Mouse (Mus musculus) liver, embryonic 15.5 days (tissue): ENCODE measurements around the gene Exd1. TPM values are rescaled to one million over a fixed set of nuclear protein-coding genes. Genes with fewer than 3 reads are reported as not detected.
A peak's percentile ranks its signal among the peaks of the same experiment; 100 is the strongest.

ENCODE experiments used
- ATAC-seq: fragments of 200-750 bp; cut with Nextera tagmentation; 2 replicates; pipeline ENCODE4 v1.8.0; 2017; ENCODE audit warnings: moderate number of reproducible peaks, mild to moderate bottlenecking, moderate library complexity; ENCODE audit not compliant: insufficient read depth
- H3K27ac ChIP-seq: fragments of 300-500 bp; sonication (generic); replicated peaks from 2 replicates; pipeline ENCODE4 v1.5.1; 2015; ENCODE audit warnings: mild to moderate bottlenecking, inconsistent platforms
- H3K27me3 ChIP-seq: fragments of 300-500 bp; sonication (generic); 2 replicates; pipeline ENCODE4 v1.6.1; 2015; ENCODE audit warnings: mild to moderate bottlenecking, inconsistent platforms
- H3K36me3 ChIP-seq: fragments of 300-500 bp; sonication (generic); replicated peaks from 2 replicates; pipeline ENCODE4 v1.6.1; 2015; ENCODE audit warnings: moderate library complexity, mild to moderate bottlenecking, inconsistent platforms
- H3K4me1 ChIP-seq: fragments of 300-500 bp; sonication (generic); replicated peaks from 2 replicates; pipeline ENCODE4 v1.6.1; 2015; ENCODE audit warnings: inconsistent platforms
- H3K4me2 ChIP-seq: fragments of 300-500 bp; sonication (generic); 2 replicates; pipeline ENCODE4 v1.6.1; 2015; ENCODE audit warnings: moderate library complexity, mild to moderate bottlenecking, inconsistent platforms
- H3K4me3 ChIP-seq: fragments of 300-500 bp; sonication (generic); replicated peaks from 2 replicates; pipeline ENCODE4 v1.5.1; 2015; ENCODE audit warnings: mild to moderate bottlenecking, inconsistent platforms
- H3K9ac ChIP-seq: fragments of 300-500 bp; sonication (generic); 2 replicates; pipeline ENCODE4 v1.6.1; 2015; ENCODE audit warnings: moderate library complexity, mild to moderate bottlenecking, inconsistent platforms
- H3K9me3 ChIP-seq: fragments of 300-500 bp; sonication (generic); replicated peaks from 2 replicates; pipeline ENCODE4 v1.6.1; 2016; ENCODE audit warnings: inconsistent platforms
- WGBS: fragments of 180-500 bp; shearing (Covaris S2); methylation state at CpG from one replicate; pipeline ENCODE4 v1.1.7; 2015; ENCODE audit warnings: mixed read lengths; ENCODE audit not compliant: insufficient replicate concordance; 5-methylcytosine and 5-hydroxymethylcytosine counted together
- polyA plus RNA-seq: library from polyadenylated mRNA; unstranded; fragments of >200 nt; fragmentation: Nextera tagmentation; extraction: Ambion mirVana; gene quantifications from 2 replicates; pipeline ENCODE4 v1.2.1, GENCODE M21; 2015

Gene Exd1
- polyA plus RNA-seq: 0.08 and 0.15 TPM in 2 replicates

DNA sequence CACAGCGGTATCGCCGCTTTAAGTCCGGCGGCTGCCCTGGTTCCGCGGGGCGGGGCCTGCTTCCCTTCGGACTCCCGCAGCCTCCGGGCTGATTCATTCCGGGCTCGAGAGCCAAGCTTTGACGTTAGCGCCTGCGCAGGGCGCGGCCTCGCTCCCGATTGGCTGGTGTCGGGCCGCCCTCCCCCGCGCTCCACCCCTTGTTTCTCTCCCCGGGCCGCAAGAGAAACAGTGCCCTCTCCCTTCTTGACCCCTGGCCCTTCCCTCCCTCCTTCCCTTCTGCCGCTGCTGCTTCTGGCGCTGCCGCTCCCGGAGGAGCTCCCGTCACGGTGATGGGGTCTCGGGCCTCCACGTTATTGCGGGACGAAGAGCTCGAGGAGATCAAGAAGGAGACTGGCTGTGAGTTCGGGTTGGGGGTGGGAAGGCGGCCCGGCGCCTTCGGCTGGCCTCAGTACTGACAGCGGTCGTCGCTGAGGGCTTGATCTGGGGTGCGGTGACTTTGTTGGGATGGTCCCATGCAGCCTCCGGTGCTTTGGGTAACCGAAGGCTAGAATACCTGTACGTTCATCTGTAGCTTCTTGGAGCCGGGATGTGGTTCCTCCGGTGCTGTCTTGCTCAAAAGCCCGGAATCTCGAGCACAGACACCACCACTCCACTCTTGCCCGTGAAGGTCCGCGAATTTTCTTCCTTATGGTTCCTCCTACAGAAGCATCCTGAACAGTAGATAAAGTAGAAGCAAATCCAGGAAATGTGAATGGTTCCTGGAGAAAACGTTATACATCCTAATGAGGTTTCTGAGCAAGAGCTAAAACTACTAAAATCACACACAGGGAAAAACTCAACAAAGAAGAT is at the start of gene Exd1, which contains the start of gene Chp1:
Gene Exd1 (minus strand): TSS at position 106 of the 849 bp plus-strand sequence.
Gene Chp1 (plus strand): TSS at position 176 of the 849 bp plus-strand sequence.
- H3K27ac ChIP-seq: peak within 1 kb of the TSS; percentile 95
- under 1% methylated on average over 56 of the region's 57 CpGs for WGBS
- H3K4me3 ChIP-seq: peak within 1 kb of the TSS; percentile 83
- no peaks in the 10 kb centered on the region for H3K36me3 ChIP-seq
- peak within 1 kb of the TSS; percentile 88 for H3K9ac ChIP-seq
- peaks cover 42% of the 10 kb centered on the region for H3K4me1 ChIP-seq
- H3K4me2 ChIP-seq: peak within 1 kb of the TSS; percentile 88
- H3K9me3 ChIP-seq: no peaks in the 10 kb centered on the region
- ATAC-seq: peak; percentile 95
- no peaks in the 10 kb centered on the region for H3K27me3 ChIP-seq

DNA sequence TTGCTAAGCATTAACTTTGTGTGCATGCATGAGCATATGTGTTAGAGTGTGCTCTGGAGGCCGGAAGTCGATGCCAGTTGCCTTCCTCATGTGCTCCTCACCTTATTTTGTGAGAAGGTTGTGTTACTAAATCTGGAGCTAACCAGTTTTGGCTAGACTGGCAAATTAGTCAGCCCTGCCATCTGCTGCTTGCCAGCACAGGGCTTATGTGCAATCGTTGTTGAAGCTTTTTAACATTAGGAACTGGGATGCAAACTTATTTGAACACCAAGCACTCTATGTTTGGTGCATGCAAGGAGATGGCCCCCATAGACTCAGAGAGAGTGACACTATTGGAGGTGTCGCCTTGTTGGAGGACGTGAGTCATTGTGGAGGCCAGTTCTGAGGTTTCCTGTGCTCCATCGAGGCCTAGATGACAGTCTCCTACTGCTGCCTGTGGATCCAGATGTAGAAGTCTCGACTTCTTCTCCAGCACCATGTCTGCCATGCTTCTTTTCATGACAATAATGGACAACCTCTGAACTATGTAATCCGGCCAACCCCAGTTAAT is 49.4 kb upstream of the Exd1 start:
- H3K27me3 ChIP-seq: no peaks in the 10 kb centered on the region
- WGBS: 60% methylated on average over 8 of the region's 8 CpGs
- H3K27ac ChIP-seq: peak overlapping the region; percentile 14; the same call in 1 of the 2 replicates
- H3K4me2 ChIP-seq: peak overlapping the region; percentile 67
- H3K36me3 ChIP-seq: peaks cover 55% of the 10 kb centered on the region
- no peak for ATAC-seq
- H3K9me3 ChIP-seq: no peaks in the 10 kb centered on the region
- H3K4me1 ChIP-seq: peaks cover 47% of the 10 kb centered on the region
- H3K9ac ChIP-seq: peak overlapping the region; percentile 13; the same call in 1 of the 2 replicates
- H3K4me3 ChIP-seq: peak overlapping the region; percentile 89; the same call in 1 of the 2 replicates

DNA sequence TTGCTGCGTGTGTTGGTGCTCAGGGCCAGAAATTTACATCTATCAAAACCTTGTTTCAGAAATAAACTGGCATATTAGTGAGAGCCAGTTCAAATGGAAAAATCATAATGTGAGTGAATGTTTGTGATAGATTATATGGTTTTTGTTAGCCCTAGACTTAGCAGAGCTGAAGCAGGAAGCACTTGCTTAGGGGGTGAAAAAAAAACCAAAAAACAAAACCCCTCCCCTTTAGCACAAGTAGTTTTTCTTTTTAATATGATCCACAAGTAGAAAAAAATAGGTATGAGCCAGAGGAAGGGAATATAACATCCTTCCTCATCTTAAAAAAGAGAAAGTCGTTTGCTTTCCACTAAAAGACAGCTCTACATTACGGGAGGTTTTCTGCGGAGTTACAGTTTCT is 47.9 kb upstream of the Exd1 start:
- H3K4me1 ChIP-seq: peaks cover 34% of the 10 kb centered on the region
- peak overlapping the region; percentile 89 for H3K4me3 ChIP-seq
- peaks cover 47% of the 10 kb centered on the region for H3K36me3 ChIP-seq
- peak overlapping the region; percentile 67 for H3K4me2 ChIP-seq
- H3K9me3 ChIP-seq: no peaks in the 10 kb centered on the region
- peak overlapping the region; percentile 97 for H3K9ac ChIP-seq
- peak overlapping the region; percentile 95 for H3K27ac ChIP-seq
- WGBS: 23% methylated on average over 4 of the region's 4 CpGs
- no peaks in the 10 kb centered on the region for H3K27me3 ChIP-seq
- no peak for ATAC-seq

DNA sequence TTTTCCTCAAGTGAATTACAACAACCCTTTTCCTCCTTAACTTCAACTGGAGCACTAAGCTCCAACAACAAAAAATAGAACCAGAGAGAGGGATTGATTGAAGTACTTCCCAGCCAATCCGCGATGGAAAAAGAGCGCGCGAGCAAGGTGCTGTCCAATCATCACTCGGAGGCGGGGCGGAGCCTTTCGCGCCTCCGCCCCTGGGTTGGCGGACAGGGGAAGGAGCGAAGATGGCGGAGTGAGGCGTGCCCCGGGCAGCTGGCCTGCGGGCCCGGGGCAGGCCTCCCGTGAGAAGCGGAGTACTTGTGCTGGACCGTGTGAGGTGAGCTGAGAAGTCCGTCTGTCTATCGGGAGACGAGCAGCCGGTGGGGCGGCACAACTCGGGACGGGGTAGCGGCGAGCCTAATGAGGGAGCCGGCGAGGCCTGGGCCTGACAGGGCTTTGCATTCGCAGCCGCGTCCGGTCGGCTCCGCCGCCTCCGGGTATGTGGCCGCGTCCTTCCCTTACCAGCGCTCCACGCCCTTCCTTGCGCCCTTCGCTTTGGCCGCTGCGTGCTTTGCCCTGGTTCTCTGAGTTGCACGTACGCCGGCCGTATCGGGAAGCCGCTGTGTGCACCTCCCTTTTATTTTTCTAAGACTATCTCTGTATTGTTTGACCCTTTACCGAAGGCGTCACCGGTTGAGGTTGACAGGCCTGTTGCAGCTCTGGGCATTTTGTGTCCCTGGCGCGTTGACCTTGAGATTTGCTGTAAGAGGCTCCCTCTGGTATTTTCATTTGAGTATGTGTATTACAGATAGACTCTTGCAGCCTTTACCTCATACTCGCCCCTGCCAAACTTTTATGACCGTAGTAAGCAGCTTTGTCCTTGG is 46.9 kb upstream of the Exd1 start:
- under 1% methylated on average over 61 of the region's 61 CpGs for WGBS

DNA sequence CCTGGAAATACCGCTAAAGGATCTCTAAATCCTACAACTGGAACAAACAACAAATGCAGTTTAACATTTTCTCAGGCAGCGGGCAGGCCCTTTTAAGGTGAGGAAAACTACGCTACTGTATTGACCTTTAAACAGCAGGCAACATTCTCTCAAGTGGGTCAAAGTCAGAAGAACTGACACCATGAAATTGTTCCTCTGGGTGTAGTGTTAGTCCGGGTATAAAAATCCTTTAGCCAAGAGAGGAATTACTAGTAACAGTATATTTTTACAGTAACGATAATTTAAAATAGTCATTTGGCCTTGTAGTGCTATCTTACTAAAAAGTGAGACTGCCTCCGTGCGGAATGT is 46.3 kb upstream of the Exd1 start:
- Histone ChIP-seq H3K9me3 (no peaks in the 10 kb centered on the region), H3K36me3 (peaks cover 32% of the 10 kb centered on the region), H3K27ac (peak overlapping the region; percentile 95), H3K4me3 (peak overlapping the region; percentile 89), H3K27me3 (no peaks in the 10 kb centered on the region), H3K4me2 (peak overlapping the region; percentile 63), H3K9ac (peak overlapping the region; percentile 97), H3K4me1 (peaks cover 34% of the 10 kb centered on the region)
- 14% methylated on average over 7 of the region's 7 CpGs for WGBS
- peak; percentile 10; the same call in 1 of the 2 replicates for ATAC-seq

More for the DNA sequence above, 46.9 kb upstream of the Exd1 start:
- Histone ChIP-seq H3K36me3 (peaks cover 39% of the 10 kb centered on the region), H3K27ac (peak overlapping the region; percentile 95), H3K4me1 (peaks cover 34% of the 10 kb centered on the region), H3K9ac (peak overlapping the region; percentile 97), H3K27me3 (no peaks in the 10 kb centered on the region), H3K9me3 (no peaks in the 10 kb centered on the region), H3K4me2 (peak overlapping the region; percentile 67), H3K4me3 (peak overlapping the region; percentile 89)
- ATAC-seq: peak; percentile 93

DNA sequence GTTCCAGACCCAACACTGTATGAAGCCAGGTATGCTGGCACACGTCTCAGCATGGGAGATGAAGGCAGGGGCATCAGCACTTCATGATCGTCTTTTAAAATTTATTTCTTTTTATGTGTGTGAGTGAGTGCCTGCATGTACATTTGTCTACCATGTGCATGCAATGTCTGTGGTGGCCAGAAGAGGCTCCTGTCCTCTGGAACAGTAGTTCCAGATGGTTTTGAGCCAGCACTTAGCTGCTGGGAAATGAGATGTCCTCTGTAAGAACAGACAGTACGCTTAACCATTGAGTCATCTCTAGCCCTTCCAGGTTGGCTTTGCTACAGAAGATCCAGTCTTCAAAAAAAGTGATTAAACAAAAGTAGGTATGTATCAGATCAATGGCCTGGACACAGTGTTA is 43.8 kb upstream of the Exd1 start:
- Histone ChIP-seq H3K4me1 (peaks cover 17% of the 10 kb centered on the region), H3K36me3 (peaks cover 17% of the 10 kb centered on the region), H3K9ac (no peak overlapping the region), H3K27ac (no peak overlapping the region), H3K9me3 (no peaks in the 10 kb centered on the region), H3K27me3 (no peaks in the 10 kb centered on the region), H3K4me2 (no peak overlapping the region), H3K4me3 (no peak overlapping the region)
- 80% methylated on average over 3 of the region's 3 CpGs for WGBS
- no peak for ATAC-seq

DNA sequence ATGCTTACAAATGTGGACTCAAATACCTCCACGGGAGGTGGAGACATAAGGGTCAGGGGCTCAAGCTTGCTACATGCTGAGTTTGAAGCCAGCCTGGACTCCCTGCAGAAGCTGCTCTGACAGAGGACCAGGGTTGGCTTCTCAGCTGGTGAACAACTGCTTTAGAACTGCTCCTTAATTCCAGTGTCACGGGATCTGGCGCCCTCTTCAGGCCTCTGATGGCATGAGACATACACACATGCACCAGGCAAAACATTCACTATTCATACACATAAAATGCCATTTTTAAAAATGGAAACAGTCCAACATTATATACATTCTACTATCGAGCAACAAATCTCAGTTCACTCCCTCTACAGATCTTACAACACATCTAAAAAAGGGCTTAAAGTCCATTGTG is 40.0 kb upstream of the Exd1 start:
- H3K9me3 ChIP-seq: no peaks in the 10 kb centered on the region
- no peak overlapping the region for H3K4me2 ChIP-seq
- ATAC-seq: peak; percentile 40; the same call in 1 of the 2 replicates
- peaks cover 11% of the 10 kb centered on the region; the same call in 1 of the 2 replicates for H3K4me1 ChIP-seq
- no peak overlapping the region for H3K27ac ChIP-seq
- no peaks in the 10 kb centered on the region for H3K27me3 ChIP-seq
- H3K4me3 ChIP-seq: no peak overlapping the region
- H3K9ac ChIP-seq: no peak overlapping the region
- peaks cover 29% of the 10 kb centered on the region for H3K36me3 ChIP-seq
- WGBS: 9% methylated on average over 4 of the region's 4 CpGs

DNA sequence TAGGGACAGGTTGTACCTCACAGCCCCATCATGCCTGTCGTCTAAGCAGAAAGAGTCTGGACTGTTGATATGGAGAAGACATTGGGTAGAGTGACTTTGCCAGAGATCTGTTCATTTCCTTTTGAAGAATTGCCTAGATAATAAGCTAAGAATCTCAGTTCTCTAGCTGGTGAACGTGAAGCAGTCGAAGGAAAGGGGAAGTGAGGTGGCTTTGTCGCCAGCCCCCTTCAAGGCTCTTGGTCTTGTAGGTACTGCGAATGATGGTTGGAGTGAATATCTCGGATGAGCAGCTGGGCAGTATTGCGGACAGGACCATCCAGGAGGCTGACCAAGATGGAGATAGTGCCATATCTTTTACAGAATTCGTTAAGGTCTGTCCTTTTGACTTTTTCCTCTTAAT is 36.9 kb upstream of the Exd1 start:
- no peaks in the 10 kb centered on the region for H3K9me3 ChIP-seq
- WGBS: 53% methylated on average over 8 of the region's 8 CpGs
- H3K9ac ChIP-seq: no peak overlapping the region
- H3K27me3 ChIP-seq: no peaks in the 10 kb centered on the region
- no peak for ATAC-seq
- H3K4me1 ChIP-seq: peaks cover 13% of the 10 kb centered on the region; the same call in 1 of the 2 replicates
- no peak overlapping the region for H3K4me2 ChIP-seq
- H3K27ac ChIP-seq: no peak overlapping the region
- peaks cover 30% of the 10 kb centered on the region for H3K36me3 ChIP-seq
- no peak overlapping the region for H3K4me3 ChIP-seq

DNA sequence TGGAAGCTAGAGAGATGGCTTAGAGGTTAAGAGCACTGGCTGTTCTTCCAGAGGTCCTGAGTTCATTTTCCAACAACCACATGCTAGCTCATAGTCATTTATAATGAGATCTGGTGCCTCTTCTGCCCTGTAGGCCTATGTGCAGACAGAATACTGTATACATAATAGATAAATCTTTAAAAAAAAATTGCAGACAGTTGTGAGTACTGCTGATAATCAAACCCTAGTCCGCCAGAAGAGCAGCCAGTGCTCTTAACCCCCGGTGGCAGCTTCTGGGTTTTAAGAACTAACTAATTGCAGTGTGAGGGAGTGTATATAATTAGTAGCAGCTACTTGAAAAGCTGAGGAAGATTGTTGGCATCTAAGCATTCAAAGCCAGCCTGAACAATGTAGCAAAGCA is 36.0 kb upstream of the Exd1 start:
- Histone ChIP-seq H3K4me1 (peaks cover 13% of the 10 kb centered on the region; the same call in 1 of the 2 replicates), H3K9ac (no peak overlapping the region), H3K27me3 (no peaks in the 10 kb centered on the region), H3K4me2 (no peak overlapping the region), H3K36me3 (peaks cover 32% of the 10 kb centered on the region), H3K4me3 (no peak overlapping the region), H3K27ac (no peak overlapping the region), H3K9me3 (no peaks in the 10 kb centered on the region)
- ATAC-seq: no peak
- 12% methylated on average over 2 of the region's 2 CpGs for WGBS

DNA sequence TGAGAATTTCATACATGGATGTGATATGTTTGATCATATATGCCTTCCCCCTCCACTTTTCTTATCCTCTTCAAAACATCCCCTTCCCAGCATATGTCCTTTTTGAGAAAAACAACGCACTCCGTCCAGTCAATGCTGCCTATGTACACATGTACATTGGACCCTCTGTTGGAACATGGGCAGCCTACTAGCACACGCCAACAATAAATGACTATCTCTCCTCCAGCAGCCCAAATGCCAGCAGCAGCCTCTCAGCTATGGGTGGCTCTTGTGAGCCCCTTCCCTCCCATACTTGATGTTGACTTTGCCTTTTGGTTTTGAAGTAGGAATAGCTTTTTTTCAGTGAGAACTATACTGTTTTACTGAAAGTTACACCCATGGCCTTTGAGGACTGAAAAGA is 34.1 kb upstream of the Exd1 start:
- 87% methylated on average over 3 of the region's 3 CpGs for WGBS
- Histone ChIP-seq H3K4me3 (no peak overlapping the region), H3K4me1 (peaks cover 13% of the 10 kb centered on the region; the same call in 1 of the 2 replicates), H3K27me3 (no peaks in the 10 kb centered on the region), H3K9me3 (no peaks in the 10 kb centered on the region), H3K27ac (no peak overlapping the region), H3K9ac (no peak overlapping the region), H3K4me2 (no peak overlapping the region), H3K36me3 (peaks cover 27% of the 10 kb centered on the region)
- peak; percentile 64; the same call in 1 of the 2 replicates for ATAC-seq
